Mouse (Mus musculus): ENCODE data around the gene Fmnl3.

DNA sequence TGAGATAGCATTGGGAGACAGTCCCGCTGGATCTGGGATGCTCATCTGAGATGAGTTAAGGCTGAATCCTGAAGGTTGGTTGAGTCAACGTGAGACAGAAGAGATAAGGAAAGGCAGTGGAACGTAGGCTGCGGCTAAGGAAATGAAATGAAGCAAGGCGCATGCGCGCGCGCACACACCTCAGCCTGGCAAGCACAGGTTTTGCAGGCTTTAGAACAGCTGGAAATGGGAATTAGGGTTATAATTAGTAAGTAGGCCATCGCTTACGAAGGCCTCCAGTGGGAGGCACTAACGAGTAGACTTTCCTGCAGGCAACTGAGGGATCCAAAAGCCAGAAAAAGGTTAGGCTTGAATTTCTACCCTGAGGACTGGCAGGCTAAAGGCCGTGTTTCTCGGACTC is 41.5 kb upstream of the Fmnl3 start:
- TF ChIP-seq POLR2A (IDR thresholded peaks at IDR 0.05; ENCODE audit: insufficient read depth, low read length) = no peak
- TF ChIP-seq CTCF (IDR thresholded peaks at IDR 0.05; ENCODE audit: low read depth, low read length) = no peak

Measured in ES-Bruce4 (cell line).